Mouse (Mus musculus): ENCODE data around the gene Chtop. TPM values are rescaled to one million over a fixed set of nuclear protein-coding genes. Genes with fewer than 3 reads are reported as not detected.

Gene Chtop
- total RNA-seq, 1 experiment from 2014 or later, result 101 TPM

- peak; percentile 8; the same call in 1 of the 2 replicates for ATAC-seq (ENCODE audit: extremely low read depth, insufficient number of reproducible peaks, low FRiP score, poor library complexity, severe bottlenecking)
Measured at GRCm38 (mm10) chr3:90513796-90514590, 4.7 kb upstream of the Chtop start, which contains the start of the genes S100a1 and S100a13. S100a1 (minus strand) TSS chr3:90514392. S100a13 (plus strand) TSS chr3:90514435.

- no peak for ATAC-seq (ENCODE audit: extremely low read depth, insufficient number of reproducible peaks, low FRiP score, poor library complexity, severe bottlenecking)
Measured at GRCm38 (mm10) chr3:90512948-90513642, 3.8 kb upstream of the Chtop start.

- no peak for ATAC-seq (ENCODE audit: extremely low read depth, insufficient number of reproducible peaks, low FRiP score, poor library complexity, severe bottlenecking)
Measured at GRCm38 (mm10) chr3:90512276-90512675, 3.0 kb upstream of the Chtop start.

- ATAC-seq (ENCODE audit: extremely low read depth, insufficient number of reproducible peaks, low FRiP score, poor library complexity, severe bottlenecking), result no peak
Measured at GRCm38 (mm10) chr3:90509747-90510123, 437 bp upstream of the Chtop start.

DNA sequence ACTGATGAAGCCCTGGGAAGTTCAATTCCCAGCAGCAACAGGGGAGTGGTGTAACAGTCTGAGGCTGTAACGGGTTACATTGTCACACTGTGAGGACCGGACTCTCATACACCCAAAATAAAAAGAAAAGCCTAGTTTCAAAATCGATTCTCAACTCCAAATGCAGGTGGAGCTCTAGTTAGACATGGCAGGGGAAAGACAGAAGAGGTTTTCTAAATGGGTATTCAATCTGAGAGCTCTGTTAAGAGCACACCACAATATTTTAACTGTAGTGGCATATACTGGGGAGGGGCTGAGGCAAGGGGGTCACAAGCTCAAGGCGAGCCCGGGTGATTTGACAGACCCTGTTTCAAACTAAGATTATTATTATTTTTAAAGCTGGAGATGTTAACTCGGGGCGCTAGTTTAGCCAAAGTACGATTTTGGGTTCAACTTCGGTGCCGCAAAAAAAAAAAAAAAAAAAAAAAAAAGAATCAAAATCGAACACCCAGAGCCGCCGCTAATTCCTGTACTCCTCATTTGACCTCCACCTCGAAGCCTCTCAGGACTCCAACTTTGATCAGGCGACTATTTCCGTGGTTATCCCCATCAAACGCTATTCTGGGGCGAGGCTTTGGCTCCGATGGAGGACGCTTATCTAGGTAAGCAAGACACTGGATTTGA is 880 bp downstream of the Chtop start:
- no peak for ATAC-seq (ENCODE audit: extremely low read depth, insufficient number of reproducible peaks, low FRiP score, poor library complexity, severe bottlenecking)

- no peak for ATAC-seq (ENCODE audit: extremely low read depth, insufficient number of reproducible peaks, low FRiP score, poor library complexity, severe bottlenecking)
Measured at GRCm38 (mm10) chr3:90506362-90506761, 2.9 kb downstream of the Chtop start.

- no peak for ATAC-seq (ENCODE audit: extremely low read depth, insufficient number of reproducible peaks, low FRiP score, poor library complexity, severe bottlenecking)
Measured at GRCm38 (mm10) chr3:90505216-90505615, 4.1 kb downstream of the Chtop start.

- no peak for ATAC-seq (ENCODE audit: extremely low read depth, insufficient number of reproducible peaks, low FRiP score, poor library complexity, severe bottlenecking)
Measured at GRCm38 (mm10) chr3:90503444-90503843, 5.9 kb downstream of the Chtop start.

DNA sequence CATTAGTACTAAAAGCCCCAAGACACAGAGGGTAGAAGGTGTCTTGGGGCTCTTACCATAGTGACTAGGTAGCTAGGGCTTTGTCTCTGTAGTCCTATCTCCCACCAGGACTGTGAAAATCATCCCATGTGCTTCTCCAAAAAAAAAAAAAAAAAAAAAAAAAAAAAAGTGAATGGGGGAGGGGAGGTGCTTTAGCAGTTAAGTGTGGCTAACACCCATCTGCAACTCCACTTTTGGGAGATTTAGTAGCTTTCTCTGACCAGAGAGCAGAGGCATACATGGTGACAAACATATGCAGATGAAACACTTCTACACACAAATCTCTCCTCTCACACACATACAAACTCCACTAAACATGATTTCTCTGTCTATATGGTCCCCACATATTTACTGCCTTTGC is 11.7 kb downstream of the Chtop start:
- no peak for ATAC-seq (ENCODE audit: extremely low read depth, insufficient number of reproducible peaks, low FRiP score, poor library complexity, severe bottlenecking)

DNA sequence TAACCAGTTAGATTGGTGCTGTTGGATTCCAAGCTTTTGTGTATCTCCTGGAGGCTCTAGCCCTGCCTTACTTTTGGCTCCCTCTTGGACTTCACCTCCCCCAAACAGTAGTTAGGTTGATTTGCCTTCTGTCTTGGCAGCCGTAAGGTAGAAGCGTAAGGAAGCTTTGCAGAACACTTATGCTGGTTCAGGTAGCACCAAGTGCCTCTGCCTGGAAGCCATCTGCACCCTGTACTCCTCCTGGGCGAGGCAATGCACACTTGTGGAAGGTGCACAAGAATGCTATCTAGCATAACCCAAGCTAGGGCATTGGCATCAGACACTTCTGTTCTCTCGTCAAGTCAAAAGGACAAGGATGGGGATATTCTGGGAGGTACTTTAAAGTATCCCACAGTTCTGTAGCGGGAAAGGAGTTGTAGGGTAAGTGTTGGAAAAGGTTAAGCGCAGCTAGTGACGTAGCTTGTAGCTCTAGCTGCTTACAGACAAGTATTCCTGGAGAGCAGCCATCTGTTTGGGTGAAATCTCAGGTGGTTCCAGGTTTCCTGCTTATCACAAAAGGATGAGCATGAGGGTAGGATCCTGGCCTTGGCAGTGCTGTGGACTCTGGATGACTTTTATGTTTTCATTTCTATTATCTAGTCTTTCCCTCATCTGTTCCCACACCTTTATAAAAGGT is 13.3 kb downstream of the Chtop start:
- no peak for ATAC-seq (ENCODE audit: extremely low read depth, insufficient number of reproducible peaks, low FRiP score, poor library complexity, severe bottlenecking)

DNA sequence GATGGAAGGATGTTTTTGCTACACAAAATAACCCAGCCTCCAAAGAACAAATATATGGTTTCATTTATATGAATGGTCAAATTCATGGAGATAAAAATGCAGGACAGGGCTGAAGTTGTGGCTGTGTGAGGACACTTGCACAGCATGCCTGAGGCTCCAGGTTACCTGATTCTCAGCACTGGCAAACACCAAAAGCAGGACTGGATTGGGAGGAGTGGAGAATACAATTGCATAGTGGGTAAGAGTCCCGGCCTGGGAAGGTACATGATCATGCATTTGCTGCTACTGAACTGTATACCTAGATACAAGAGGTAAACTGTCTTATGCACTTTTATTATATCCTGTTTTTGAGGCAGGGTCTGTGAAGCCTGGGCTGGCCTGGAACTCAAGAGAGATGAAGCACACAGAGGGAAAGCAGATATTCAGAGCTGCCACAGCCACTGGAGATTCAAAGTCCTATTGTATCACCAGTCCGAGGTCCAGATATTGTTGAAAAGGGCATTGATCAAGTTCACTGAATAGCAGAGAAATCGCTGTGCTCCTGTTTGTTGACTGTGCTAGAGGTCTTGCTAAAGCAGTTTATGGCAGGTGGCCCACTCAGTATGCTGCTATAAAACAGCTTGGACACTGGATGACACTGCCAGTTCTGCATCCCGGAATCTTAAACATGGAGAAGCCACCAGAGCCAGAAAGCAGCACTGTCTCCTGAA is 15.3 kb downstream of the Chtop start:
- no peak for ATAC-seq (ENCODE audit: extremely low read depth, insufficient number of reproducible peaks, low FRiP score, poor library complexity, severe bottlenecking)

DNA sequence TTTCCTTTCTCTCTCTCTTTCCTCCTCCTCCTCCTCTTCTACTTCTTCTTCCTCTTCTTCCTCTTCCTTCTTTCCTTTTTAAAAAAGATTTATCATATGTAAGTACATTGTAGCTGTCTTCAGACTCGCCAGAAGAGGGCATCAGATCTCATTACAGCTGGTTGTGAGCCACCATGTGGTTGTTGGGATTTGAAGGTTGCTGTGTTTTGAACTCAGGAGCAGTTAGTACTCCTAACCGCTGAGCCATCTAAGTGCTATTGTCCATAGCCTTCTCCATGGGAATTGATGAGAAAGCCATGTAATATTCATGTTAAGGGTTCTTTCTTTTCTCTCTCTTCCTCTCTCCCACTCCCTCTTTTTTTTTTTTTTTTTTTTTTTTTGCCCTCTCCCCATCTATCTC is 17.9 kb downstream of the Chtop start:
- no peak for ATAC-seq (ENCODE audit: extremely low read depth, insufficient number of reproducible peaks, low FRiP score, poor library complexity, severe bottlenecking)

DNA sequence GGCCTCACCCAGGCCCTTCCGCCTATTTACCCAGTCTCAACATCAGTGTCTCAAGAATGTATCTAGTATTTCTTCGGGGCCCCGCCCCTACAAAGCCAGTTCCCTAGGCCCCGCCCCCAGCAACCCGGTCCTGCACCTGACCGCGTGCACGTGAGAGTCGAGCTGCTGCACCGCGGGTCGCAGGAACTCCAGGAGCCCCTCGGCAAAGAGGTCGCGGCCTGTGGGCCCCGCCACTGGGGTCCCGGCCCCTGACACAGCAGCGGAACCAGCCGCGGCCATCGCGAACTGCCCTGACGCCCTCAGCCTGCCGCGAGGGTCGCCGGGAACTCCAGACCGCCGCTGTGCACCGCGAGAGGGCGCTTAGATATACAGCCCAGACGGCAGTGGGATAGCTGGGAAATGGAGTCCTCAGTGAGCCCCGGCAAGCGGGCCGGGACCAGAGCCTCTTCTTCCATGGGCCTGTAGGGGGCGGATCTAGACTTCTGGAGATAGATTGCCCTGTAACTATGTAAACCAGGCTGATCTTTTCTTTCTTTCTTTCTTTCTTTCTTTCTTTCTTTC is 18.5 kb downstream of the Chtop start, which contains the start of gene Snapin:
TSS of gene Snapin (minus strand) at position 338 of the 561 bp plus-strand sequence.
- peak; percentile 98 for ATAC-seq (ENCODE audit: extremely low read depth, insufficient number of reproducible peaks, low FRiP score, poor library complexity, severe bottlenecking)

DNA sequence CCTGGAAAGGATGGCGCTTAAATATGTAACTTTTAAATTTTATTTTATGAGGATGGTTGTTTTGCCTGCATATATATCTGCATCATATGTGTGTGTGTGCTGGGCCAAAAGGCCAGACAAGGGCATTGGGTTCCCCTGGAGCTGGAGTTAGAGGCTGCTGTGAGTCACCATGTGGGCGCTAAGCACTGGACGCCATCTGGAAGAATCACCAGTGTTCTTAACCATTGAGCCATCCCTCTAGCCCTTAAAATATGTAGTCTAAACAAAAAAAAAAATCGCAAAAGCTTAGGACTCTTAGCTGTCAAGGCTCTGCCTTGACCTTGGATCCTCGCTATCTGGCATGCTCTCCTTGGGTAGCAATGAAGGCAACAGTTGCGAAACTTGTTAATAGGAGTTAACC is 20.7 kb downstream of the Chtop start:
- ATAC-seq (ENCODE audit: extremely low read depth, insufficient number of reproducible peaks, low FRiP score, poor library complexity, severe bottlenecking), result no peak

GRCm38 (mm10) chr3:90486998-90487397 is 22.3 kb downstream of the Chtop start:
- no peak for ATAC-seq (ENCODE audit: extremely low read depth, insufficient number of reproducible peaks, low FRiP score, poor library complexity, severe bottlenecking)

DNA sequence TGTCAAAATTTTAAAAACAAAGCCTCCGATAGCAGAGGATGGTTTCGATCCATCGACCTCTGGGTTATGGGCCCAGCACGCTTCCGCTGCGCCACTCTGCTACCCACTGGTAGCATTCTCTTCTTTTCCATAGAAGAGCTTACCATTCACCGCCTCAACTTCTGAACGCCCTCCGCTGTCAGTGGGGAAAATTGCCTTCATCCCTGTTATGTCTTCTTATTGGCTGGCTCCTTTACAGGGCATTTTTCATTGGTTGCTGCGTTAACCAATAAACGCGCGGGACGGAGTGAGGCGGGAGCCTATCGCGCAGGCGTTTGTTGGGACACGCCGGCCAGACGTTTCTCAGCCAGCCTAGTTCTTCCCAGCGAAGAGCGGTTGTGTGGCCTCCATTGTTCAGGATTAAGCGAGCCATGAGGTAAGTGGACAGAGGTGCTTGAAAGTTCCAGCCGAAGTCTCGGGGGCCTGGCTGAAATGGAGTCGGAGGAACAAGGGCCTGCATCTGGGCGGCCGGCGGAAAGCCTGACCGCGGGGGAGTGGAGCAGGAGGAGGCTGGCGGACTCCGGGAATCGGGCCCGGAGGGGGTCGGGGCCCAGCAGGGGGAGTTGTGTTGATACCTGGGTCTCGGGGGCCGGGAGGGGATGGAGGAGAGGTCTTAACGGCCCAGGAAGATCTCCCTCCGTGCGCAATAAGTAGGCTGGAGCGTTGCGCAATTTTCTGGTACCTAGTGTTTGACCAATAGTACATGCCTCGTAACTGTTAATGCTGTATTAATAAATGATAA is 33.3 kb downstream of the Chtop start, which contains the start of gene Ilf2:
TSS of gene Ilf2 (plus strand) at position 296 of the 781 bp plus-strand sequence.
- peak; percentile 99 for ATAC-seq (ENCODE audit: extremely low read depth, insufficient number of reproducible peaks, low FRiP score, poor library complexity, severe bottlenecking)

- no peak for ATAC-seq (ENCODE audit: extremely low read depth, insufficient number of reproducible peaks, low FRiP score, poor library complexity, severe bottlenecking)
Measured at GRCm38 (mm10) chr3:90475151-90475830, 34.0 kb downstream of the Chtop start.

All from neutrophil, adult 5-6 weeks (primary cell).